Mouse (Mus musculus) adrenal gland, postnatal 14 days (tissue): ENCODE measurements around the gene C1qtnf7. TPM values are rescaled to one million over a fixed set of nuclear protein-coding genes. Genes with fewer than 3 reads are reported as not detected.

Experiments used
- DNase-seq: peaks from one replicate; pipeline ENCODE4 v3.0.0; 2021; ENCODE audit warnings: mixed read lengths
- total RNA-seq: library from RNA; stranded (reverse); gene quantifications from 2 replicates; pipeline ENCODE4 v1.2.3, GENCODE M21; 2021

C1qtnf7 gene
- total RNA-seq, 1 experiment from 2014 or later: 5.9 TPM

DNA sequence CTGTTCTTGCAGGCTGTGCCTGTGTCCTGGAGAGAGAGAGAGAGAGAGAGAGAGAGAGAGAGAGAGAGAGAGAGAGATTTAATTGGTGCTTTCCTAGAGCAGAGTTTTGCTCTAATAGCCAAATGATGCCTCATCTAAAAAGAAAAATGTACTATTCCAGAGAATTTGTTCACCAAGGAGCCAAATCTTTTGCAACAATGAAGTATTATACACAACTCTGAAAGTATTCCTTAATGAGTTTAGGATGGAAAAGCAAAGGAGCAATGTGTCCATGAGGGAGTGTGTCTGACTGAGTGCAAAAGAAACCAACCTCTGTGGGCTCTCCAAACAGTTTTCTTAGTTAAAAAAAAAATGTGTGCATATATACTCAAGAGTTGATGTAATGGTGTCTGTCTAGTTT lies 24.5 kb downstream of the C1qtnf7 start:
- DNase-seq: no peak

- DNase-seq: no peak
These were observed 26.2 kb downstream of the C1qtnf7 start for GRCm38 (mm10) chr5:43541492-43541891.

DNA sequence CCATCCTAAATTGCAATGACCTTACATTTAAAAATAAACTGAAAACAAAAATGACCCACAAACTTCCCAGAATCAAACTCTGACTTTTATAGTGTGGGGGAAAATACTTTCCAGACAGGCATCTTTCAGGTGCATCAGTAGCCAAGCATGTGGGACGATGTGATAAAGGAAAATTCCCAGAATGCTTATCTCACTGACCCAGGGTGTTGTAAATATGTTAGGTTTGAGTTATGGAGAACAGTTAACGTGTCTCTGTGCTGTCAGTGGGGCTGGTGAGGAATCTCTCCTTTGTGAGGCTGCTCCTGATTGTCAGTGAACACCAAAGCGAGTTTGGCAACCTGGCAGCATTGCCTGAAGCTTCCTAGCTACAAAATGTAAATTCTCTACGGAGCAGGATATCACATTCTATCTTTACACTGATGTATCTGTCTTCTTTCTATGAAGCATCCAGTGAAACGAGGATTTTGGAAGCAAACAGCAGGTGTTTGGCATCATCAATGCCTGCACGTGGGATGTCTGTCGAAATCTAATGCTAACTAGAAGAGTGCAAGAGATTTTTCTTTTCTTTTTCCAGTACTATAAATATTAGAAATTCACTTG lies 27.0 kb downstream of the C1qtnf7 start:
- DNase-seq: no peak

GRCm38 (mm10) chr5:43549951-43550350 lies 34.6 kb downstream of the C1qtnf7 start:
- no peak for DNase-seq

DNA sequence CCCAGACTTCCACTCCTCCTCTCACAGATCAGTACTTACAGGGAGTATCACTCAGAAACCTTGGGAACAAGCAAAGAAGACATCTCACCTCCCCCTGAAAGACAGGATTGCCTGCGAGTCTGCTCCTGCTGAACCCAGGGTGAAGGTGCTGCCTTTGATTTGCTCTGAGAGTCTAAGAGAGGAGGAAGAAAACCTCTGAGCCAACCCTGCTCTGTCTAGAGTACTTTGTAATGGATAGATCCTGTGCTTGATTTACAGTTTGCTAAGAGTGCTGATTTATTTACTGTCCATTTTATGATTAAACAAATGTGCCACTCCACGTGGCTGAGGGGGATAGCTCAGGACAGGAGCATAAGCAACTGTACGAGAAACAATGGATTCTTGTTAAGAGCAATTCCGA lies 35.1 kb downstream of the C1qtnf7 start:
- DNase-seq: no peak

DNA sequence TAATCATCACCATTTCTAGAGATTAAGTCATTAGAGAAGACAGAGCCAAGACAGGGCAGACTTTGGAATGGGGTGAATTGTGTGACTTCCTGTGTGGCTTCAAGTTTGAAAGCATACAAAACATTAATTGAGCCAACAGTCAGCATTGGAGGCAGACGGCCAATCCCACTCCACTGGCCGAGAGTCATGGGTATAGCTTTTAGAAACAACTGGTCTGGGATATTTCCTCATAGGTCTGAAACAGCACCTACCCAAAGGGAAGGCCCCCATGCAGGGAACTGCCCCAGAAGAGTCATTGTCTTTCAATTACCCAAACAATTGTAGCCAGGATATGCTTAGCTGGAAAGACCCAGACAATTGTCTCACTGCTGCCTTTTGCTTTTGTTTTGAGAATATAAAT lies 39.5 kb downstream of the C1qtnf7 start:
- no peak for DNase-seq

GRCm38 (mm10) chr5:43555406-43555805 lies 40.1 kb downstream of the C1qtnf7 start:
- DNase-seq: no peak

DNA sequence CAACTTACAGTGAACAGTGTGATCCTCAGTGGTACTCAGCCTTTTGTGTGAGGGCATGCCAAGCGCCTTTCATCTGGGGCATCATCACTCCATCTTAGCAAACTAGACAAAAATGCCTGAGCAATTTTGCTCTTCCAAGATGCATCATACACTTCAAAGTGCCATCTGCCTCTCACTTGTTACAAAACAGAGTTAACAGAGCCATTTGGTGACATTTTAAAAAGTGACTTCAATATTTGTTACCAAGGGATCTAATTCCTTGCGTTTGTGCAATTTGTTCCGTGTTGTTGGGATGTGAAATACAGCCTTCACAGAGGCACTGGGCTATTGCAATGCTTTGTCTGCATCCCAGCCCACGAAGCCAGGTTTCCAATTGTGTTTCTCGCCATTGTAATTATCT lies 42.1 kb downstream of the C1qtnf7 start:
- DNase-seq: no peak

DNA sequence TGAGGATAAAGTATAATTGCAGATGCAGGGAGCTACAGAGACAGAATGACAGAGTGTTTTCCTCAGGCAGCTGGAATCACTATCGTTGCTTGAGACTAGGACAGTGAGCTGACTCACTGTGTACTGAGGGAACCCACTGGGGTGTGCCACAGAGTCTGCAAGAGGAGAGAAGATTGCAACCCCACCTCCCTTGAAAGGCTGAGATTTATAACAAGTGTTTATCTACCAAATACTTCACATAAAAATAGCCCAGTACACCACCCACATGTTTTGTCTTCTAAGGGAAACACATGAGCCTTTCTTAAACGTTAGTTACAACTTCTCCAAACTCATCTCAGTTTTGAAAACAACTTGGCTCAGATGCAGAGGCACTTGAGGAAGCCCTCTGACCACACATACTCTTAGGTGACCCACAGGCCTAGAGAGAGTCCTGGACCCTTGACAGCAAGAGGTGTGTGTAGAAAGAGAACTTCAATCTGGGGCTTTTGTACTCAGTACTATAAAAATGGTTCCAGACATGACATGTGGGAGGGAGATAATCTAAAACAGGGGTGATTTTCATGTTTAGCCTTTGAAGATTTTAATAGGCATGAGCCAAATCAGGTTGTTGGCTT lies 46.4 kb downstream of the C1qtnf7 start:
- DNase-seq: no peak

- DNase-seq: no peak
These were observed 54.5 kb downstream of the C1qtnf7 start for GRCm38 (mm10) chr5:43569720-43570359.

- peak; percentile 23 for DNase-seq
These were observed 67.5 kb downstream of the C1qtnf7 start for GRCm38 (mm10) chr5:43582876-43583275.

- DNase-seq: peak; percentile 8
These were observed 68.2 kb downstream of the C1qtnf7 start for GRCm38 (mm10) chr5:43583326-43584120.

DNA sequence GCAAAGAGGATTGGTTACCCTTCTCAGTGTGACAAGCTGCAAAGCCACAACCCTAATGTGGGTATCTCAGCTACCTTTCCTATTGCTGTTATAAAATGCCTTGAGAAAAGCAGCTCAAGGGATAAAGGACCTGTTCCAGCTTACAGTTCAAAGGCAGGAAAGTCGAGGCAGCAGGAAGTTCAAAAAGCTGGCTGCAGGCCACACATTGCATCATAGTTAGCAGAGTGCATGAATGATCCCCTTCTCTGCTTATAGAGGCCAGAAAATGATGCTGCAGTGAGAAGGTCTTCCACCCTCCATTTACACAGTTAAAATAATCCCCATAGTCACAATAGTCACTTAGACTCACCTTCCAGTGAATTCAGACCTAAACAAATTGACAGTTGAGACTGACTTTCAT lies 69.1 kb downstream of the C1qtnf7 start:
- DNase-seq: no peak

- DNase-seq: no peak
These were observed 70.3 kb downstream of the C1qtnf7 start for GRCm38 (mm10) chr5:43585406-43586245.

DNA sequence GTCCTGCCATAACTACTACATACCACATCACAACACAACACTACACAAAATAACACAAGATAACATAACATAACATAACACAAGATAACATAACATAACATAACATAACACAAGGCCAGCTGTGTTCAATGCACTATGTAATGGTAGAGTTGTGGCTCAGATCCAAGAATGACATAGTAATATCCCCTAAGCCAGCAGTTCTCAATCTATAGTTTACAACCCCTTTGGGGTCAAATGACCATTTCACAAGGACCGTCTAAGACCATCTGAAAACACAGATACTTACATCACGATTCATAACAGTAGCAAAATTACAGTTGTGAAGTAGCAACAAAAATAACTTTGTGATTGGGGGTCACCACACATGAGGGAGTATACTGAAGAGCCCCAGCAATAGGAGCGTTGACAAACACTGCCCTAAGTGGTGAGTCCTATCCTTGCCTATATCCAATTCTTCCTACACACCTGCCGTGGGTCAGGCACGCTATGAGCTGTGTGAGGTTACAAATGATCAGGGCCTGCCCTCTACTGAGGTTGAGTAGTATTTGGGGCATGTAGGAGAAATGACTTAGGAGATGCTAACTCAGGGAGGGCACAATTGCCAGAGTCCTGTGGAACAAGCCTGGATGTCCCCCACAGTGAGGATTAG lies 73.6 kb downstream of the C1qtnf7 start:
- DNase-seq: no peak

DNA sequence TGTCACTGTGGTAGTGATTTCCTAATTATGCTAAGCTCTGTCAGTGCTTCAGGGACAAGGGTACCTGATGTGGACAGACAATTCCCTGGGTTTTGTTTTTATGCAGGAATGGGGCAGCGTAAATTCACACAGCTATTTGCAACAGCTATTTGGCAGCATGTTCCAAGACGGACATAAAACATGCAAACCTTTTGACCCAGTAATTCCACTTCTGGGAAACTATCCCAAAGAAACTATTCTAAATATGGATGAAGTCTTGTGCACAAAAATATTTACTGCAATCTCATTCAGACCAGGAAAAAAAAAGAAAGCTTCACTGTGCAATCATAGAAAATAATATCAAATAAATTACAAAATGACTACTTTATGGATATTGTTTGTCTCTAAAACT lies 74.1 kb downstream of the C1qtnf7 start:
- no peak for DNase-seq

DNA sequence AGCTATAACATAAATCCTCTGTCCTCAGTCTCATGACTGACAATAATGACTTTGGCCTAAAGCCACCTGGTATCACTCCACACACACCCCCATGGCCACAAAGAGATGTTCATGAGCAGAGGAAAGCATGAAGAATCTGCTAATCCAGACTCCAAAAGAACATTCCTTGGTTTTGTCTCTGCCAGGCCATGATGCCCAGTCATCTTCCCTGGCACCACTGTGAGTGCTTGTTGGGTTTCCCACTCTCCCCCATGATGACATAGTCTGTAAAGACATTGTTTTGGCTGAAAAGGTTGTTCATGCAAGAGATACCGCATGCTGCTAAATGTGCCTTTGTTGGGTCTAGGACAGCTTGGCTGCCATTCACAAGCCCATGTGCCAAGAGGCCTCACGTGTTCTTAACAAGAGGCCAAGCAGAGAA lies 75.0 kb downstream of the C1qtnf7 start:
- DNase-seq: peak; percentile 33

GRCm38 (mm10) chr5:43601601-43602000 lies 86.3 kb downstream of the C1qtnf7 start:
- DNase-seq: no peak

DNA sequence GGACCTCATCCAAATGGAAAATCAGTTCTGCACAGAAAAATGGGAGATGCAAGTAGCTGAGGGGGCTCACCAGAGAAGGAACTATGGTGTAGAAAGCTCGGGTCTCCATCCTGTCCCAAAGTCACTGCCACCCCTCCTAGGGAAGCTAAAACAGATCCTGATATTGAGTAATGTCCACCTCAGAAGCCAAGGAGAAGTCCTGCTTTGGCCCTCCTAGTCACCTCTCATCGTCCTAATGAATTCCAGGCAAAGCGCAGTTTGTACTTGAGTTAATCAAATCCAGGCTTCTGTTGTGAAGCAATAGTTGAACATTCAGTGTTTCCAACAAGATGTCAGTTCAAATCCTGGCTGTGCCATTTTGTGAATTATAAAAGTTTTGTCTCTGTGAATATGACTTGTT lies 87.2 kb downstream of the C1qtnf7 start:
- no peak for DNase-seq

GRCm38 (mm10) chr5:43603559-43603958 lies 88.2 kb downstream of the C1qtnf7 start:
- DNase-seq: no peak

DNA sequence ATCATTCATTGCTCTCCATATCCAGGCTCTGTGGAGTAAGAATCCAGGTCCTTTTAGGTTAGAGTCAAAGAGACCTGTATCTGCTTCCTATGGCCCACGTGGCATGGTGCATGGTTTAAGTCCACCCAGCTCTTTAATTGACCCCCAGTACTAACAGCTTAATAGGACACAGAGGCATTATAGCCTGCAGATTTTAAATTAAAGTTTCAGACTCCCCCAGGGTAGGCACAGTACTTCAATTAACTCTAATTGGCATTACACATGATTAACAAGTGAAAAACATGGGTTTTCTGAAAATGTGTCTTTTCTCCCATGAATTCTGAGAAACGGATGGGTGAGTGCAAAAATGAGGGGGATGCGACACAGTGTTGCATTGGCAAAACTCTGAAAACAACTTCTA lies 92.7 kb downstream of the C1qtnf7 start:
- no peak for DNase-seq

DNA sequence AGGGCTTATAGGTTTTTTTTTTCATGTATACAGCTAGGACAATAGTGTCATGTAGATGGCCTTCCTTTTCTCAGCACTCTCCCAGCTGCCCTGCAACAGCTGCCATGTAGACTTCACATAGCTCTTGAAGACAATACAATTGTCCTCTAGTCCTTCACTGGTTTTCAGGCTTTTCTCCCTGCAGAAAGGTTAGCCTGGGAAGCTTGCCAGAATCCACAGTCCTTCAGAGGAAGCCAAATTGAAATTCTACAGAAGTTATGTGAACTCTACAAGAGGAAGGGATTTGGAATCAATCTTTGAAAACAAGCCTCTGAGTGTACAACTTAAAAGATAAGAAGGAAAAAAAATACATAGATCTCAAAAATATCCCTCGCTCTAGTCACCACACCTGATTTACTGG lies 94.4 kb downstream of the C1qtnf7 start:
- DNase-seq: peak; percentile 46
